Mouse (Mus musculus) hindbrain, embryonic 13.5 days (tissue): ENCODE measurements around the gene Shd. TPM values are rescaled to one million over a fixed set of nuclear protein-coding genes. Genes with fewer than 3 reads are reported as not detected.
A peak's percentile ranks its signal among the peaks of the same experiment; 100 is the strongest.

Experiments used
- ATAC-seq: fragments of 200-750 bp; cut with Nextera tagmentation; 2 replicates; pipeline ENCODE4 v1.8.0; 2017; ENCODE audit warnings: moderate TSS enrichment; ENCODE audit not compliant: low FRiP score
- H3K27ac ChIP-seq: fragments of 300-500 bp; sonication (generic); 2 replicates; pipeline ENCODE4 v1.5.1; 2015; ENCODE audit warnings: inconsistent platforms, mild to moderate bottlenecking, moderate library complexity
- H3K27me3 ChIP-seq: fragments of 300-500 bp; sonication (generic); 2 replicates; pipeline ENCODE4 v1.6.1; 2015; ENCODE audit warnings: mild to moderate bottlenecking, inconsistent platforms
- H3K36me3 ChIP-seq: fragments of 300-500 bp; sonication (generic); 2 replicates; pipeline ENCODE4 v1.6.1; 2015; ENCODE audit warnings: mild to moderate bottlenecking, inconsistent platforms
- H3K4me1 ChIP-seq: fragments of 300-500 bp; sonication (generic); replicated peaks from 2 replicates; pipeline ENCODE4 v1.6.1; 2015; ENCODE audit warnings: inconsistent platforms
- H3K4me2 ChIP-seq: fragments of 300-500 bp; sonication (generic); 2 replicates; pipeline ENCODE4 v1.6.1; 2015; ENCODE audit warnings: inconsistent platforms, mild to moderate bottlenecking, moderate library complexity
- H3K4me3 ChIP-seq: fragments of 300-500 bp; sonication (generic); 2 replicates; pipeline ENCODE4 v1.5.1; 2015; ENCODE audit warnings: mild to moderate bottlenecking, inconsistent platforms
- H3K9ac ChIP-seq: fragments of 300-500 bp; sonication (generic); 2 replicates; pipeline ENCODE4 v1.6.1; 2015; ENCODE audit warnings: mild to moderate bottlenecking, inconsistent platforms
- H3K9me3 ChIP-seq: fragments of 300-500 bp; sonication (generic); 2 replicates; pipeline ENCODE4 v1.6.1; 2016; ENCODE audit warnings: inconsistent platforms
- WGBS: fragments of 180-500 bp; shearing (Covaris S2); methylation state at CpG from one replicate; pipeline ENCODE4 v1.1.7; 2015; 5-methylcytosine and 5-hydroxymethylcytosine counted together
- polyA plus RNA-seq: library from polyadenylated mRNA; unstranded; fragments of >200 nt; fragmentation: Nextera tagmentation; extraction: Ambion mirVana; gene quantifications from 2 replicates; pipeline ENCODE4 v1.2.1, GENCODE M21; 2015

Gene Shd
- polyA plus RNA-seq, 1 experiment from 2014 or later = 170 TPM

DNA sequence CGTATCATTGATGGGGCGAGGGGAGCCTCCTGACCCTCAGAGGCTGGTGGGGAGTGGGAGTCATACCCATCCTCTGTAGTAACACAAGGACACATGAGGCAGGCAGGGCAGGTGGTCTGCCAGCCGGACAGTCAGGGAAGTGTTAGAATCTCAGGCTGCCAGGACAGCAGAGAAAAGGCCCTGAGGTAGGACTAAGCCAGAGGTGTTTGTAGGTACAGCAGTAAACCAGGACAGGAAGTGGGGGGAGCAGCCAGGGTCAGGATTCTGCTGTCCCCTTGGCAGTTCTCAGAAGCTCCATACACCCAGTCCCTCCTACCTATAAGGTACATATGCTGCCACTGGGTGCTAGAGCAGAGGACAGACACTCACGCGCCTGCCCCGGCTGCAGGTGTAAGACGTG lies 8.6 kb upstream of the Shd start:
- no peak overlapping the region for H3K4me2 ChIP-seq
- H3K4me1 ChIP-seq = peaks cover 37% of the 10 kb centered on the region
- H3K4me3 ChIP-seq = no peak overlapping the region
- no peak overlapping the region for H3K9ac ChIP-seq
- H3K27ac ChIP-seq = no peak overlapping the region
- WGBS = 97% methylated on average over 7 of the region's 7 CpGs
- H3K9me3 ChIP-seq = no peaks in the 10 kb centered on the region
- no peak for ATAC-seq
- H3K36me3 ChIP-seq = peaks cover 52% of the 10 kb centered on the region
- no peaks in the 10 kb centered on the region for H3K27me3 ChIP-seq

- Histone ChIP-seq H3K4me2 (no peak overlapping the region), H3K4me3 (no peak overlapping the region), H3K9ac (no peak overlapping the region), H3K36me3 (peaks cover 67% of the 10 kb centered on the region), H3K27ac (no peak overlapping the region), H3K27me3 (no peaks in the 10 kb centered on the region), H3K4me1 (peaks cover 30% of the 10 kb centered on the region), H3K9me3 (no peaks in the 10 kb centered on the region)
- no peak for ATAC-seq
- 83% methylated on average over 14 of the region's 14 CpGs for WGBS
Measured at GRCm38 (mm10) chr17:55963171-55963570, 7.1 kb upstream of the Shd start.

DNA sequence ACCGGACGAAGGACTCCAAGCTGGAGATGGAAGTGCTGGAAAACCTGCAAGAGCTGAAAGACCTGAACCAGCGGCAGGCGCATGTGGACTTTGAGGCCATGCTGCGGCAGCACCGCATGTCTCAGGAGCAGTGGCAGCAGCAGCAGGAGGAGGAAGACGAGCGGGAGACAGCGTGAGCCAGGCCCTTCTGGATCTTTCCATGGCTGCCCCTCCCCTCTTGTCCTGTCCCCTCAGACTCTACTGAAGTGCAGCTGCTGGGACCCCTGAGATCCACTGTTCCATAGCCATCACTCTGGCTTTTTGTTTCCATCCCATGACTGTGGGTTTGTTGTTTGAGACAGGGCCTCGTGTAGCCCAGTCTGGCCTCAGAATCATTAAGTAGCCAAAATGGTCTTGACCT lies 5.8 kb upstream of the Shd start:
- H3K4me1 ChIP-seq = peaks cover 39% of the 10 kb centered on the region
- H3K9ac ChIP-seq = no peak overlapping the region
- ATAC-seq = no peak
- H3K4me2 ChIP-seq = no peak overlapping the region
- peaks cover 67% of the 10 kb centered on the region for H3K36me3 ChIP-seq
- H3K27ac ChIP-seq = no peak overlapping the region
- 94% methylated on average over 10 of the region's 10 CpGs for WGBS
- H3K27me3 ChIP-seq = no peaks in the 10 kb centered on the region
- H3K9me3 ChIP-seq = no peaks in the 10 kb centered on the region
- H3K4me3 ChIP-seq = no peak overlapping the region

DNA sequence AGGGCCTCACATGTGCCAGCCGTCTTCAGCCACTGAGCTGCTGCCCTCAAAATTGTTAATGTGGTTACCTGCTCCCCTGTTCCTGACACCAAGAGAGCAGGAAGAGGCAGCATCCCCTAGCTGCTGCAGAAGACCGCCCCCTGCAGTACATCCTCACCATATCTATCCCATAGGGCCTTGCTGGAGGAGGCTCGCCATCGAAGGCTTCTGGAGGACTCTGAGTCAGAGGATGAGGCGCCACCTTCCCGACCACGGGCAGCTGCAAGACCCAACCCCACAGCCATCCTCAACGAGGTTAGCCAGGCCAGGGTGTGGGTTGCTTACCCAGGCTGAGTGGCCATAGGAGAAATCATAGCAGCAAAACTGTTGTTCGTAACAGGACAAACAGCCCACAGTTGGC lies 5.3 kb upstream of the Shd start:
- Histone ChIP-seq H3K4me1 (peaks cover 39% of the 10 kb centered on the region), H3K9me3 (no peaks in the 10 kb centered on the region), H3K27ac (no peak overlapping the region), H3K9ac (no peak overlapping the region), H3K4me2 (no peak overlapping the region), H3K27me3 (no peaks in the 10 kb centered on the region), H3K4me3 (no peak overlapping the region), H3K36me3 (peaks cover 67% of the 10 kb centered on the region)
- WGBS = 84% methylated on average over 9 of the region's 9 CpGs
- no peak for ATAC-seq

- Histone ChIP-seq H3K27ac (peak overlapping the region; percentile 4; the same call in 1 of the 2 replicates), H3K9me3 (no peaks in the 10 kb centered on the region), H3K4me3 (no peak overlapping the region), H3K4me1 (peaks cover 54% of the 10 kb centered on the region), H3K36me3 (peaks cover 51% of the 10 kb centered on the region), H3K27me3 (no peaks in the 10 kb centered on the region), H3K4me2 (no peak overlapping the region), H3K9ac (peak overlapping the region; percentile 55; the same call in 1 of the 2 replicates)
- WGBS = 94% methylated on average over 4 of the region's 4 CpGs
- no peak for ATAC-seq
Measured at GRCm38 (mm10) chr17:55967186-55967585, 3.1 kb upstream of the Shd start.

DNA sequence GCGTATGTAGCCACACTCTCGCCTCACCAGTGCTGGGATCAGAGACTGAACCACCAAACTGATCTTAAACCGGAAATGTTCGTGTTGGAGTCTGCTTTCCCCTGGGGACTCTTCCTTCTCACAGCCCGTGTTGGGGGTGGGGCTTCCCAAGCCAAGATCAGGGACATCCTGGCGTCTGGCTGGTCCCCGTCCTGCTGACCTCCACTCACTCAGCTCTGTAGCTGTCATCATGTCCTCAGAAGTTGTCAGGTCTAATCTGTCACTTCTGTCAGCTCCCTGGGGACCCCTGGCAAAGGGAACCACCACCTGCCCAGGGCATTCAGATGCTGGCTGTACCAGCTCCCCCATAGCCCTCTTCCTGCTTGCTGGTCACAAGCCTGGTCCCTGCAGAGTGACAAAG lies 2.1 kb upstream of the Shd start:
- Histone ChIP-seq H3K27ac (peak overlapping the region; percentile 96), H3K9me3 (no peaks in the 10 kb centered on the region), H3K36me3 (peaks cover 51% of the 10 kb centered on the region), H3K4me3 (no peak overlapping the region), H3K4me2 (no peak overlapping the region), H3K4me1 (peaks cover 59% of the 10 kb centered on the region), H3K9ac (peak overlapping the region; percentile 55), H3K27me3 (no peaks in the 10 kb centered on the region)
- WGBS = 31% methylated on average over 7 of the region's 7 CpGs
- no peak for ATAC-seq

- Histone ChIP-seq H3K4me1 (peaks cover 63% of the 10 kb centered on the region), H3K9ac (peak overlapping the region; percentile 91), H3K4me3 (peak overlapping the region; percentile 70), H3K27me3 (no peaks in the 10 kb centered on the region), H3K9me3 (no peaks in the 10 kb centered on the region), H3K4me2 (peak overlapping the region; percentile 87), H3K27ac (peak overlapping the region; percentile 96), H3K36me3 (peaks cover 54% of the 10 kb centered on the region)
- WGBS = 9% methylated on average over 14 of the region's 14 CpGs
- ATAC-seq = peak; percentile 57
Measured at GRCm38 (mm10) chr17:55969560-55969959, 707 bp upstream of the Shd start.

DNA sequence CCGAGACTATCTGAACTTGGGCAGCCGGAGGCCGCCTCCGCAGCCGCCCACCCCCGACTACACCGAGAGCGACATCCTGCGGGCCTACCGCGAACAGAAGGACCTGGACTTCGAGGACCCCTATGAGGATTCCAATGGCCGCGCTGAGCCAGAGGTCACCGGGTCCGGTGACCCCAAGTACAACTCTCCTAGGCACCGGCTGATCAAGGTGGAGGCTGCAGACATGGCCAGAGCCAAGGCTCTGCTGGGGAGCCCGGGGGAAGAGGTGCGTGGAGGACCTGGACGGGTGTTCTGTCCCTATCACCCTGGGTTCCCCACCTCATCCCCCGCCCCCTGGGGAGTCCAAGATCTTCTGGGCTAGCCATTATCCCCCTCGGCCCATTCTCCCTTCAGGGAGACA lies 1.2 kb downstream of the Shd start:
- Histone ChIP-seq H3K9ac (peak overlapping the region; percentile 91), H3K4me2 (peak overlapping the region; percentile 87), H3K4me3 (peak overlapping the region; percentile 70), H3K27me3 (no peaks in the 10 kb centered on the region), H3K4me1 (peaks cover 67% of the 10 kb centered on the region), H3K9me3 (no peaks in the 10 kb centered on the region), H3K36me3 (peaks cover 51% of the 10 kb centered on the region), H3K27ac (peak overlapping the region; percentile 96; the same call in 1 of the 2 replicates)
- no peak for ATAC-seq
- 25% methylated on average over 21 of the region's 22 CpGs for WGBS

GRCm38 (mm10) chr17:55976255-55976862 lies 6.1 kb downstream of the Shd start:
- Histone ChIP-seq H3K9ac (peak overlapping the region; percentile 51; the same call in 1 of the 2 replicates), H3K9me3 (no peaks in the 10 kb centered on the region), H3K4me1 (peaks cover 35% of the 10 kb centered on the region), H3K4me2 (0 out of 2 replicates have a peak overlapping the region, but pooled peaks have one; percentile 0), H3K27ac (peak overlapping the region; percentile 80), H3K27me3 (no peaks in the 10 kb centered on the region), H3K4me3 (no peak overlapping the region), H3K36me3 (peaks cover 34% of the 10 kb centered on the region)
- 12% methylated on average over 13 of the region's 13 CpGs for WGBS
- ATAC-seq = peak; percentile 77

DNA sequence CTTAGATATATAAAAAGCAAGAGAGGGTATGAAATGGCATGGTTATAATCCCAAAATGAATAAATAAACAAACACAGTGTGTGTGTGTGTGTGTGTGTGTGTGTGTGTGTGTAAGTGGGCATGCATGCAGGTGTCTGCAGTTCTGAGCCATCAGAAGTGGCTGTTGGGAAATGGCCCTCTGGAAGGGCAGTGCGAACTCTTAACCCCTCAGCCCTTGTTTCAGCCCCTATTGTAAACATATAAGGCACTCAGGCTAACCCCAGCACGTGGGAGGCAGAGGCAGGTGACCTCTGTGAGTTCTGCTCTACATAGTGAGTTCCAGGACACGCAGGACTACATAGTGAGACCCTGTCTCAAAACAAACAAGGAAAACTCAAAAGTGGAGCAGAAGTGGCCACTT lies 7.0 kb downstream of the Shd start:
- Histone ChIP-seq H3K36me3 (peaks cover 34% of the 10 kb centered on the region), H3K4me3 (no peak overlapping the region), H3K9me3 (no peaks in the 10 kb centered on the region), H3K4me2 (no peak overlapping the region), H3K9ac (peak overlapping the region; percentile 53; the same call in 1 of the 2 replicates), H3K27ac (peak overlapping the region; percentile 80), H3K27me3 (no peaks in the 10 kb centered on the region), H3K4me1 (peaks cover 25% of the 10 kb centered on the region)
- WGBS = 42% methylated on average over 3 of the region's 3 CpGs
- ATAC-seq = no peak

DNA sequence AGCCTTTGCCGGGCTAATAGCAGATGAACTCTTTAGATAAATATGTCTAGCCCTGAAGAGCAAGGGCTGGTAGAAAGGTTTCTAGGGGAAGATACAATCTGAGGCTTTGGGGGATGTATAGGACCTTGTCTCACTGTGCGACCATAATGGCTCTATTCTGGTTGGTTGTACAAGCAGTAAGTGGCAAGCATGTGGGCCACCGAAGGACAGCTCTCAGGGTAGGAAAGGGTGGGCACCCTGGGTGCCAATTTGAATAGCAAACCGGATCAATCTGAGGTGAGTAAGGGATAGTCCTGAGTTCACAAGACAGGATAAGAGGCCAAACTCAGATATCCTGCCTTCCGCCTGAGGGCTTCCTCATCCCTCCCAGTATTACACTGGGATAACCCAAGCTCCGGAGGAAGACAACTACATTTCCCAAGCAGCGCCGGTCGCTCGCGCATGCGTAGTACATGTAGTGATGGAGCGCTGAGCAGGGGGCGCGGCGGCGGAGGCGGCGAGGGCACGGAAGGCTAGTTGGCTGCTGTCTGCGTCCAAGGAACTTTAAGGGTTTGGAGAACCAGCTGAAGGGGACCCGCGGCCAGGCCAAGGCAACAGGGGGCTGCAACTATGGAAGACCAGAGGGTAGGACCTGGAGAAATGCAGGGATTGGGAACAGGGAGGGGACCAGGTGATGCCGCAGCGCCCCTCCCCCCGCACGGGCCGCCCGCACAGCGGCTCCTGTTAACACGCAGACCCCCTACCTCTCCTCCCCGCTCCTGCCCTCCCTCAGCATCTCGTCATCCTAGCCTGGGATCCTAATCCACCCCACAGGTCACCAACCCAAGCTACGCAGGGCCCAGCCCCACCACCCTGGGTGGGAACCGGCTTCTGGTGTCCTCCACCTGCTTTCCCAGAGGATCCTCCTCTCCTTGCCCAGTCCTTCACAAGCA lies 16.0 kb downstream of the Shd start, which contains the start of gene Fsd1:
Gene Fsd1, plus strand, starts transcription at position 480 of the 932 bp plus-strand sequence.
- H3K27me3 ChIP-seq = no peaks in the 10 kb centered on the region
- H3K4me1 ChIP-seq = peaks cover 19% of the 10 kb centered on the region
- WGBS = 8% methylated on average over 35 of the region's 35 CpGs
- peak within 1 kb of the TSS; percentile 72 for H3K4me2 ChIP-seq
- H3K36me3 ChIP-seq = peaks cover 27% of the 10 kb centered on the region
- peak within 1 kb of the TSS; percentile 85 for H3K27ac ChIP-seq
- H3K4me3 ChIP-seq = peak within 1 kb of the TSS; percentile 76
- ATAC-seq = peak; percentile 83
- no peaks in the 10 kb centered on the region for H3K9me3 ChIP-seq
- peak within 1 kb of the TSS; percentile 94 for H3K9ac ChIP-seq

GRCm38 (mm10) chr17:55990278-55990898 lies 20.1 kb downstream of the Shd start:
- no peaks in the 10 kb centered on the region for H3K27me3 ChIP-seq
- peaks cover 66% of the 10 kb centered on the region for H3K36me3 ChIP-seq
- H3K9me3 ChIP-seq = no peaks in the 10 kb centered on the region
- no peak for ATAC-seq
- no peak overlapping the region for H3K9ac ChIP-seq
- H3K4me1 ChIP-seq = peaks cover 22% of the 10 kb centered on the region
- no peak overlapping the region for H3K4me2 ChIP-seq
- no peak overlapping the region for H3K27ac ChIP-seq
- H3K4me3 ChIP-seq = no peak overlapping the region
- WGBS = 84% methylated on average over 8 of the region's 8 CpGs
